Mouse (Mus musculus) liver, adult 2 months (tissue): ENCODE measurements around the gene Raph1. TPM values are rescaled to one million over a fixed set of nuclear protein-coding genes. Genes with fewer than 3 reads are reported as not detected.
A peak's percentile ranks its signal among the peaks of the same experiment; 100 is the strongest.

Experiments used
- DNase-seq: peaks from one replicate; pipeline ENCODE4 v3.0.0-alpha.2; 2011; ENCODE audit warnings: low read depth, low spot score; ENCODE audit errors: extremely low read depth
- H3K27ac ChIP-seq: fragments of 200-500 bp; replicated peaks from 2 replicates; pipeline ENCODE4 v1.5.1; 2012; ENCODE audit warnings: low read depth, mild to moderate bottlenecking, control low read depth, inconsistent platforms, low read length; ENCODE audit not compliant: insufficient read depth
- H3K27me3 ChIP-seq: fragments of 200-500 bp; 2 replicates; pipeline ENCODE4 v1.6.1; 2012; ENCODE audit warnings: mild to moderate bottlenecking, moderate library complexity, low read length, inconsistent platforms; ENCODE audit not compliant: control insufficient read depth, insufficient read depth
- H3K36me3 ChIP-seq: fragments of 200-500 bp; 2 replicates; pipeline ENCODE4 v1.6.1; 2012; ENCODE audit warnings: low read length, inconsistent platforms; ENCODE audit not compliant: control insufficient read depth, insufficient read depth
- H3K4me1 ChIP-seq: fragments of 200-500 bp; 2 replicates; pipeline ENCODE4 v1.6.1; 2011; ENCODE audit warnings: low read length; ENCODE audit not compliant: control insufficient read depth, insufficient read depth
- H3K4me3 ChIP-seq: fragments of 200-500 bp; 2 replicates; pipeline ENCODE4 v1.5.1; 2011; ENCODE audit warnings: low read depth, mild to moderate bottlenecking, control low read depth, low read length, moderate library complexity; ENCODE audit not compliant: insufficient read depth
- H3K79me2 ChIP-seq: fragments of 200-500 bp; 2 replicates; pipeline ENCODE4 v1.6.1; 2012; ENCODE audit warnings: inconsistent platforms, mild to moderate bottlenecking, low read length, moderate library complexity; ENCODE audit not compliant: control insufficient read depth, insufficient read depth
- H3K9ac ChIP-seq: fragments of 200-500 bp; 2 replicates; pipeline ENCODE4 v1.6.1; 2012; ENCODE audit warnings: low read depth, mild to moderate bottlenecking, control low read depth, inconsistent platforms, low read length
- CTCF ChIP-seq: fragments of 200-500 bp; IDR thresholded peaks from 2 replicates; pipeline ENCODE4 v1.5.1; 2011; ENCODE audit warnings: low read depth, low read length, control low read depth
- POLR2A ChIP-seq: fragments of 200-500 bp; IDR thresholded peaks from 2 replicates; pipeline ENCODE4 v1.6.1; 2011; ENCODE audit warnings: low read length, control low read depth; ENCODE audit not compliant: insufficient read depth; ENCODE audit errors: extremely low read depth
- WGBS: fragments of 180-500 bp; shearing (Covaris S2); methylation state at CpG from one replicate; pipeline ENCODE4 v1.1.7; 2018; 5-methylcytosine and 5-hydroxymethylcytosine counted together
- polyA plus RNA-seq: library from polyadenylated mRNA; depleted of rRNA; stranded (reverse); fragments of >200 nt; gene quantifications from 2 replicates; pipeline ENCODE4 v1.2.3, GENCODE M21; 2012; rRNA removed
- total RNA-seq: library from RNA; depleted of rRNA; stranded (reverse); fragments of >200 nt; gene quantifications from 2 replicates; pipeline ENCODE4 v1.2.3, GENCODE M21; 2014; rRNA removed

Gene Raph1
- total RNA-seq = 72.6 and 86.1 TPM in 2 replicates
- 13.9 and 18.5 TPM in 2 replicates for polyA plus RNA-seq

- peak within 1 kb of the TSS; percentile 100 for H3K9ac ChIP-seq
- peak within 1 kb of the TSS; percentile 99 for H3K27ac ChIP-seq
- peaks cover 14% of the 10 kb centered on the region for H3K4me1 ChIP-seq
- 4% methylated on average over 90 of the region's 92 CpGs for WGBS
- peak; percentile 10; the same call in 1 of the 2 replicates for TF ChIP-seq CTCF
- TF ChIP-seq POLR2A = peak; percentile 94
- H3K4me3 ChIP-seq = peak within 1 kb of the TSS; percentile 99
- H3K36me3 ChIP-seq = no peaks in the 10 kb centered on the region
- H3K27me3 ChIP-seq = no peaks in the 10 kb centered on the region
- H3K79me2 ChIP-seq = peaks cover 20% of the 10 kb centered on the region; the same call in 1 of the 2 replicates
- peak; percentile 63 for DNase-seq
These were observed at the start of gene Raph1 for GRCm38 (mm10) chr1:60566631-60567311. Gene Raph1, minus strand, starts transcription at chr1:60567104.

DNA sequence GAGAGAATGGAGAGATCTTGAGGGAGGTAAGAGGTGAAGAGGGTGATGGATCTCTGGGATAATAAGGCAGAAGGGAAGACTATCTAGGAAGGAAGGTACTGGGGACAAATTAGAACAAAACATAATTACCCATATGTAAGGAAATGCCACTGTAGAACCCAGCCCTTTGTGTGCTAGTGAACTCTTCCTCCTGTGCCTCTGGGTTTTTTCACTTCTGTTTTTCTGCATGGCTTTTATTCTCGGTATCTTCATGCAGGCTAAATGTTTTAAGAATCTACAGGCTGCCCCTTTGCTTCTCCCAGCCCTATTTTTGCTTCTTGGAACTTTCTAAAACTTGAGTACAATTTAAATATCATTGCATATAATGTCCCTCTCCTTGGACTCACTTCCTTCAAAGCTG lies 48.8 kb upstream of the Raph1 start:
- Histone ChIP-seq H3K79me2 (no peaks in the 10 kb centered on the region), H3K27ac (no peak overlapping the region), H3K27me3 (no peaks in the 10 kb centered on the region), H3K4me3 (no peak overlapping the region), H3K4me1 (peaks cover 8% of the 10 kb centered on the region), H3K9ac (no peak overlapping the region), H3K36me3 (no peaks in the 10 kb centered on the region)
- TF ChIP-seq POLR2A (no peak), CTCF (no peak)
- DNase-seq = no peak
- 87% methylated on average over 1 of the region's 1 CpGs for WGBS

DNA sequence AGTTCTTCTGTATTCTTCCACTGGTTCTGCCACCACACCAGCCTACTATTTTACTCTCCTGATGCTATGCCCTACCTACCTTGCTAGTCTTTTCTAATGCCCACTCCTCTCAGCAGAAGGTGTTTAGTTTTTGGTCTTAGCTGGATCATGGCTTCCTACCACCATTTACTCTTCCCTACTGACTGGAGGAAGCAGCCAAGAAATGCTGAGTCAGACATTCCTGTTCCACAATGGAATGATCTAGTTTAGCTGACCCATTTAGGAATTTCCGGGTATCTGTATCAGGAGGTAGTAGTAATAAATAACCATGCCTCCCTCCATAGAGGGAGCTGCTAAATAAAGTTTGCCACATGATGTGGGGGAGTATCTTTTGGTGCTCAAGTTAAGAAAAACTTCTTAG lies 48.0 kb upstream of the Raph1 start:
- Histone ChIP-seq H3K27me3 (no peaks in the 10 kb centered on the region), H3K79me2 (no peaks in the 10 kb centered on the region), H3K9ac (no peak overlapping the region), H3K27ac (no peak overlapping the region), H3K4me1 (peaks cover 8% of the 10 kb centered on the region), H3K4me3 (no peak overlapping the region), H3K36me3 (no peaks in the 10 kb centered on the region)
- WGBS = 78% methylated on average over 1 of the region's 1 CpGs
- no peak for DNase-seq
- TF ChIP-seq POLR2A (no peak), CTCF (no peak)

DNA sequence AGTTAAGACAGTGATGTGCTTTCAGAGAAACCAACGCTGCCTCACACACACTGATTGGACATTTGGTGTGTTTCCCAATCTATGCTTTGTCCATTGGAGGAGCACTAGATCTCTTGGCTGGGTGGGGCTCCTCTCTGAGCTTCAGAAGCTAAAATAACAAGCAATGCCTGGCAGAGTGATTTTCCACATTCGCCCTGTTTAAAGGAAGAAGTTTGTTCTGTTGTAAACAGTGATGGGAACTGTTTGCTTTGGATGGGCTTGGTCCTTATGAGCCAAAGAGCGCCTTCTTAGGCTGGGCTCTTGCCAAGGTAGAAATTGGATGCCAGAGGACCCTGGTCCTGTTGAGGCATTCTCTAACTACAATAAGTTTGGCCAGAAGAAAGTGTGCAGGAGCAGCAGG lies 45.1 kb upstream of the Raph1 start:
- 35% methylated on average over 3 of the region's 3 CpGs for WGBS
- no peak for TF ChIP-seq POLR2A
- no peak for TF ChIP-seq CTCF
- no peaks in the 10 kb centered on the region for H3K27me3 ChIP-seq
- no peaks in the 10 kb centered on the region for H3K79me2 ChIP-seq
- DNase-seq = peak; percentile 56
- no peak overlapping the region for H3K4me3 ChIP-seq
- no peaks in the 10 kb centered on the region for H3K36me3 ChIP-seq
- H3K4me1 ChIP-seq = peaks cover 11% of the 10 kb centered on the region
- H3K27ac ChIP-seq = peak overlapping the region; percentile 8; the same call in 1 of the 2 replicates
- H3K9ac ChIP-seq = no peak overlapping the region

DNA sequence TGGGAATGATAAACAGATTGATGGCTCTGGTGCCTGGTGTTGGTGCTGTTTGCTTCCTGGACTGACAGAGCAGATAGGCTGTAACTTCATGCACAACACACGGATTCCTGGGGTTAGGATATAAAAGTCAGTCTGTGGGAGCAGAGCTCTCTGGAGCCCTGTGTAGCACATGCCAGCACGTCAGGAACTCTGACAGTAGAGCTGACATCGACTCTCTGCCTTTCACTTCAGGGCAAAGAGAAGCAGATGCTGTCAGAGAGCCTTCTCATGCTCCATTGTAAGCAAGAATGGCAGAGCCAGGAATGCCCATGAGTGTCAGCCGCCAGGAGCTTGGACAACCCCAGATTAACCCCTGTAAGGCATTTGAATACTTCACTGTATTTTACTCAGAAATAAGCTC lies 43.7 kb upstream of the Raph1 start:
- 91% methylated on average over 4 of the region's 4 CpGs for WGBS

More for the DNA sequence above, 43.7 kb upstream of the Raph1 start:
- Histone ChIP-seq H3K27ac (peak overlapping the region; percentile 39; the same call in 1 of the 2 replicates), H3K79me2 (no peaks in the 10 kb centered on the region), H3K4me3 (no peak overlapping the region), H3K4me1 (peaks cover 11% of the 10 kb centered on the region), H3K9ac (no peak overlapping the region), H3K36me3 (no peaks in the 10 kb centered on the region), H3K27me3 (no peaks in the 10 kb centered on the region)
- TF ChIP-seq CTCF = no peak
- no peak for TF ChIP-seq POLR2A
- DNase-seq = no peak
